Mouse (Mus musculus): ENCODE measurements at regions not wholly inside any gene's neighbourhood (a gene's known extent, or its start where the extent isn't known, plus 50 kb on each side); places are given as distances from the start of the nearest gene placed in this dataset.

DNA sequence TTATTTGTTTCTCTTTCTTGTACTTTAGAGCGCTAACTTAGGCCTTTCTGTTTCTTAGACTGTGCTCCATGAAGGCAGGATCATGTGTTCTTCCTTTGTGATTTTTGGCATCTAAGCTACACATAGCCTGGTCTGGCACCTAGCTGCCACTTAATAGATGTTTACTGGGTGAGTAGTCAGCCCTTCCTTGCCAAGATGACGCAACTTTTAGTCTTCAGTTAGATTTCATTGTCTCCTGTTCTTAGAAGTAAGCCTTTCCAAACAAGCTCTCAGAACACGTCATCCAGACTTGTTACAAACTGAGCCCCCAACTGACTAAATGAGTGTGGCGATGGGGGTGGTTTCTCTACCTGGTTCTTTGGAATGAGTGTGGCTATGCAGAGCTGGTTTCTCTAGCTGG lies 85.4 kb upstream of the Rapgef5 start:
- DNase-seq (ENCODE audit: low read depth, low spot score): no peak

DNA sequence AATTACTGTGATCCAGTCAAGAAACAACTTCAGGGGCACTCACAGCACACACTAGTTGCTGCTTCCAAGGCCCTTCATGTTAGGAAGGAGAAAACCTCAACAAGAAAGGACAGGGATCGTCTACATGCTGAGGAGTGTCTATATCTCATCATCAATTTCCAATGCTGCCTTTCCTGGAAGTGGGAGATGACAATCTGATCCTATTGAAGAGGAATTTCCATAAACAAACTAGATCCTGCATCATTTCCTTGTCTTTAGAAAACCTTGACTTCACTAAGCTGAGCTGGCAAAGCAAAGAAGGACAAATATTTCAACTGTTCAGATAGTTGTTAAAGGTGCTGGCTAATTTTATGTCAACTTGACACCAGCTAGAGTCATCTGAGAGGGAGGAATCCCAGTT lies 83.5 kb upstream of the Rapgef5 start:
- no peak for DNase-seq (ENCODE audit: low read depth, low spot score)

DNA sequence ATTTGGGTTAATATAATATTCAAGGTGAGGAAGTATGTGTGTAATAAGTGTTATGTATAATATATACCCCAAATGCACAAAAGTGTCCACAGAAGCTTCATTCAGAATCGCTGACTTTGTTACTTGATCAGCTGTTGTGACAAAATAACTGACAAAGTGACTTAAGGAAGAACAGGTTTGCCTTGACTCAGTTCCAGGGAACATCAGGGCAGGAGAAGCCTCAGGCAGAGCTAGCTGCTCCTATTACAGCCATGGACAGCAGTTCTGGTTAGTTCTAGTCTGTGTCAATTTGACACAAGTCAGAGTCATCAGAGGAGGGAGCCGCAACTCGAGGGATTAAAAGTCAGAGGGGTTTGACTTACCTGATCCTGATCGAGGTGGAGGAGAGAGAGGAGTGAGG lies 79.3 kb upstream of the Rapgef5 start:
- no peak for DNase-seq (ENCODE audit: low read depth, low spot score)

DNA sequence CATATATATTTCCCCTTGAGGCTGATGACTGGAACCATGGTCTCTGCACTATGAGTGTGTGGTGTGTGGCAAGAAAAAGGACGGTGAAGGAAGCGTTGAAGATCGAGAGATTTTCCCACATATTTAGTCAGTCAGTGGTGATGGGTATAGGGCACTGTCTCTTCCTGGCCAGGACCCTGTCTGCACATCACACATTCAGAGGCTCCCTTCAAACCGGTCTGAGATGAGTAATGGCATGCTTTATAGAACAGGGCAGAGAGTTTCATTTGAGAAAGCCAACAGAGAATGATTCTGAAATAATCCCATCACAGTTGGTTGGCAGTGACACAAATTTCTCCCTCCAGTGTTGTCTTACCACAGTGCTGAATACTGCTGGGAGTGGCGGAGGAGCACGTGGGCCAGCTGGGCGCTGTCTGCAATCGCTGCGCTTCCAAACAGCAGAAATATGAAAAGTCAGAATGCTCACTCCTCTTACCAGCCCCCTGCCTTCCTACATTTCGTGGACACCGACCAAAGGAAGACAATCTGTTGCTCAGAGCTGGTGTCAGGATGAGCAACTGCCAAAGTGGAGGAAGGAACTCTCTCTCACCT lies 77.2 kb upstream of the Rapgef5 start:
- no peak for DNase-seq (ENCODE audit: low read depth, low spot score)

DNA sequence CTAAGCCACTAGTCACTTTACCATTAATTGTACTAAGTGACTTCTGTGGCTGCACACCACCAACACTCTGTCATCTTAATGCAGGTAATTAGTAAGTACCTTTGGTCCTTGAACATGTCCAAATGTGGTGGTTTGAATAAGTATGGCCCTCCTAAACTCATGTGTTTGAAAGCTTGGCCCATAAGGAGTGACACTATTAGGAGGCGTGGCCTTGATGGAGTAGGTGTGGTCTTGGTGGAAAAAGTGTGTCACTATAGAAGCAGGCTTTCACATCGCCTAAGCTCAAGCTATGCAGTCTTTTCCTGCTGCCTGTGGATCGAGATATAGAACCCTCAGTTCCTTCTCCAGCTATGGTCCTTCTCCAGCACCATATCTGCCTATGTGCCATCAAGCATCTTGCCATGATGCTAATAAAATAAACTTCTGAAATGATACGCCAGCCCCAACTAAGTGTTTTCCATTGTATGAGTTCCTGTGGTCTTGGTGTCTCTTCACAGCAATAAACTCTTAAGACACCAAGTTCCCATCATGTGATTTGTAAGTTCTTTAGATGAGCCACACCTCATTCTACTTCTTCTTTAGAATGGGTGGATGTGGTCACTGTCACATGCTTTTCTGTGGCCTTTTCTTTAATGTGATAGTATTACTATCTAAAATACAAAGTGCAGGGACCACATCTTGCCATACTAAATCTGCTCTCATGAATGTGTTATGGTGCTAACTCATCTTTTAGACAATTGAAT lies 71.9 kb upstream of the Rapgef5 start:
- DNase-seq (ENCODE audit: low read depth, low spot score): no peak

DNA sequence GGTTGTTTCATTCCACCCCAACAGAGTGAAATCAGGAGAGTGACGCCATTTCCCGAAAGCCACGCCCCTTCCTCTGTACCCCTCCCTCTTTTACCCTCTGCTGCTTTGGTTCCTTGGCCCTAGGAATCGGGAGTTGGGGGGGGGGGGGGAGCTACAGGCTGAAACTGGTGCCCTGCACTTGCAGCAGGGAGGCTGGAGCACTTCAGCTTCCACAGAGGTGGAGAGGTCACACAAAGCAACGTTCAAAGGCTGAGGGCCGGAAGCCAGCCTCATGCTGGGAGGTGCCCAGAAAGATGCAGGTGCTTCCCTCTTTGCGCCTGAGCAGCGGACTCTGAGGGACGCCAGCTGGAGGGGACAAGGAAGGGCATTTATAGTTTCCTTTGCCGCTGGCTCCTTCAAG lies 69.1 kb upstream of the Rapgef5 start:
- peak; percentile 79 for DNase-seq (ENCODE audit: low read depth, low spot score)

DNA sequence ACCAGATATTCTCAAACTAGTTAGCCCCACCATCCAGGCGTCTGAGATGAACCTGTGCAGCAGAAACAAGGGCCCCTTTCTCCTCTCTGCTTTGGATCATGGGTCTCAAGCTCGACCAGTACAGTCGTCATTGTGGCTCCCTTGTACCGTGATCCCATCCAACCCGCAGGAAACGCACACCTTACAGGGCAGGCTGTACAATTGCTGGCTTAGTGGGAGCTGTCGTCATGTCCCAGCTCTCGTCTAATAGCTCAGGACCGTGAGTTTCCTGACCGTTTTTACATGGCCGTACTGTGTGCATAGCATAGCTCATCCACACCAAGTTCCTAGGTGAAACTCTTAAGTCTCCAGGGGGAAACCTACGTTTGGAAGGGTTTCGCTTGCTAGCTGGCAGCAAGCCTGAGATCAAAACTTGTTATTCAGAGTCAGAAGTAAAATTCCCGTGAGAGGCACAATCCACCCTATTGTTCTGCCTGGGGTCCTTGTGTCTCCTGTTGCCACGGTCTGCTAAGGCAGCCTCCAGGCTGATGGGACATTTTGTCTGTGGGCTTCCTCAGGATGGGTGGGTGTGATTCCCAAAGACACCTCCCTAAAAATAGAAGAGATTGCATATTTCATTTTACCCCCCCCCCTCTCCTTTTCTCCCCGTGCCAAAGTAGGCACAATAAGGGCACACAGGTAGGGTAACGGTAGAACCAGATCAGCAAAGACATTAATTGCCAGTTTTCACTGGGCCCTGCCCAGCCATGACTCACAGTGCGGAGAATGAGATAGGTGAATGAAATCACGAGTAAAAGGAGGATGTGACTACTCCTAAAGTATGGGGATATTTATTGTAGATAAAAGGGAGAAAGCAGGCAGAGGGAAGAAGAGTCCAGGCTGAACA lies 68.2 kb upstream of the Rapgef5 start:
- DNase-seq (ENCODE audit: low read depth, low spot score): peak; percentile 21

DNA sequence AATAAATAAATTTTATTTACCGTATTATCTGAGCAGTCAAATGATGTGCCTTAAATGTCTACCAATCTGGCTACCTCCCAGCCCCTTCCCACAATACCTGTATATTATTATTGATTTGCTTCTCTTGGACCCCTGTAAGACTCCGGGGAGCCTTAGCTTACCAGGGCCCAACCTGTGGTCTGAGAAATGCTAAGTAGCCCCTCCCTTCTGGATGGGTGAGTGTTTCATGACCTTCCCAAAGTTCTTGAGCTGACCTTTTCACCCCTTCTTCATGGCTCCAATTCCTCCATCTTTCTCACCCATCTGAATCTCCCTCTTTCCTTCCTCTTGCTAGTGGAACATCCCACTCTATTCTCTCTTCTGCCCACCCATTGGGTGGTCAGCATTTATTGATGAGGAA lies 67.2 kb upstream of the Rapgef5 start:
- peak; percentile 79 for DNase-seq (ENCODE audit: low read depth, low spot score)

DNA sequence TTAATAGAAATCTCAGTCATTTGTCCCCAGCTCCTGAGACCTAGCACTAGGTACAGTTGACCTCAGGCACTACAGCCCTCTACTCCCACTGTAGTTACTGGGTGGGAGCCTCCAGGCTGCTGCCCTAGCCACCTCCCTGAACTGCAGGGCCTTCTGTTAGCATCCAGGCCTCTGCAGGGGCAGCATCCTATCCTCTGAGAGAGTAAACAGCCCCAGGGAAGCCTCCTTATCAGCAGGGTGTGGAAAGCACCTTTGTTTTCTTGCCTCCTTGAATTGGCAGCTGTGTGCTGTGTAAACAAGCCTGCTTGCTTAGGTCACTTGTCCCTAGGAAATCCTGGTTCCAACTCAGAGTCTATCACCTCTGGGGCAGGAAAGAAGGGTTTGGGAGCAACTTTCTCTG lies 66.2 kb upstream of the Rapgef5 start:
- DNase-seq (ENCODE audit: low read depth, low spot score): peak; percentile 74

DNA sequence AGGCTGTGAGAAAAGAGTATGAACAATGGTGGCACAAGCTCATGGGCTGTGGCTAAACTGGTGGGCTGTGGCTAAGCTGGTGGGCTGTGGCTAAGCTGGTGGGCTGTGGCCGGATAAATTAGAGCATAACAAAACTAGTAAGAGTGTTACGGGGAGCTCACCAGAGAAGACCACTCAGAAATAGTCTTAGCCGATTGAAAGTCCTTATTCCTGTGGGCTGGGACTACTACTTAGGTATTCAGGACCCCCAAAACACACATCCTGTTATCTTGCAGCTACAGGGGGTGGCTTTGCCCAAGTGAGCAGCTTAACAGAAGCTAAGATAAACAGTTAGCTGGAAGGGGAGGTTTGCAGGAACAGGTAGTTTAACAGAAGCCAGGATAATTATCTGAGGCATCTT lies 65.4 kb upstream of the Rapgef5 start:
- DNase-seq (ENCODE audit: low read depth, low spot score): no peak

DNA sequence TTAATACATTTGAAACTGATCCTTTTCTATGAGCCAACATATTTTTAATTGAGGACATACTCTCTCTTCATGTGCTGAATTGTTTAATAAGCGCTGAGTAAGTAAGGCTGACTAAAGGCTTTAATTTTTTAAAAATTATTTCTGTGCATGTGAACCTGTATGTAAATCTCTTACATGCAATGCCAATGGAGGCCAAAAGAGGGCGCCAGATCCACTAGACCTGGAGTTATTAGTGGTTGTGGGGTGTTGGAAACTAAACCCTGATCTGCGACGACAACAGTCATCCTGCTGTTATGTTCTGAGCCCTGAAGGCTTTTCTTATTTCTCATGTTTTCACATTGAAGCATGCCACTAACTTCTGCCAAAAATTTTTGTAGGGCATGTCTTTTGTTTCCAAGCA lies 64.8 kb upstream of the Rapgef5 start:
- DNase-seq (ENCODE audit: low read depth, low spot score): peak; percentile 60

DNA sequence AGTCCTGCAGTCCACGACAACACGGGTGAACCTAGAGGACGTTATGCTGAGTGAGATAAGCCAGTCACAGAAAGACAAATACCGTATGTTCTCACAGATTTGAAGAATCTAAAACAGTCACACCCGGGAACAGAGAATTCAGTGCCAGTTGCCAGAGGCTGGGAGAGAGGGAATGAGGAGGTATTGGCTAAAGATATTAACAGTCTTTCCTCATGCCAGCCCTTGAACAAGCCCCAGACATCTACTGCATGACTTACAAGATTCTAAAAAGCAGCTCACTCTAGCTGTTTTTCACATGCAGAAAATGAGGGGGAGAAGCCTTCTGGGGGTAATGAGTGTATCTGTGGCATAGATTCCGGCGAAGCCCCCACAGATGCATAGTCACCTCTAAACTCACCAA lies 60.5 kb upstream of the Rapgef5 start:
- DNase-seq (ENCODE audit: low read depth, low spot score): no peak

DNA sequence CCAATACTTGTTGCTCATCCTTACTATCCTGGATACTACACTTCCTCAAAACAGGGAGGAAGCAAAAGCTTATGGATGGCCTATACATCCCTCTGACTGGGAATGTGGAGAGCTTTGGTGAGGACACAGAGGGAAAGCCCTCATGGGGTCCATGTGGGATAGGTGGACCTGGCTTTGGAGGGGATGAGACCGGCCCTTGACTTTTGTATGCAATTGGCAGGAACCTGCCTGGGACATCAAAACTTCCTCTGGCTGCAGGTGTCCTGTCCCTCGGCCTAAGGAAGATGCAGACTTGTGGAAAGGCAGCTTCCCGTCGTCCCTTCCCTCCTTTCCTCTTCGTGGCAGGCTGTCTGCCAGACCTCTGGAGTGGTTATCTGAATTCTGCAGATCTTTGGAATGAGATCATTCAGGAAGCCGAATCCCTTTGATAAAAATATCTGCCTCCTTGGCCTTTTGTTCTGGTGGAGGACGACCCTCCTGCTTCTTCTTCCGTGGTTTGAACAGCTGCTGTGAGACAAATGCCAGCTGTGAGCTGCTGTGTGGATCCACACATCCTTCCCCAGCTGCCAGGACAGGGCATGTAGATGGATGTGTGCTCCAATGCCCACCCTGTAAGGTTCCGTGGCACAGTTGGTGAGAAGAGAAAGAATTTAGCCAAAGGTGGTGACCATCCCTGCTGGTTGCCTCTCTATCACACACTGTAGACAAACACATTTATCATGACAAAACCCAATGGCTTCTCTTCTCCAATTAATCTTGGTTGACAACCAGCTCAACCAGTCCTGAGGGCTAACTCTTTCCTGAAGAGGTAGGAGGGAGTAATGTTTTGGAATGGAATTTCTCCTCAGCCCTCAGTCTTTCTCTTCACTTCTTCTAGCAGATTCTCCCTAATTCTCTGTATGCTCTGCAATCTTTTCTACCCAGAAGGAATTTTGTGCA lies 57.9 kb upstream of the Rapgef5 start:
- DNase-seq (ENCODE audit: low read depth, low spot score): no peak

DNA sequence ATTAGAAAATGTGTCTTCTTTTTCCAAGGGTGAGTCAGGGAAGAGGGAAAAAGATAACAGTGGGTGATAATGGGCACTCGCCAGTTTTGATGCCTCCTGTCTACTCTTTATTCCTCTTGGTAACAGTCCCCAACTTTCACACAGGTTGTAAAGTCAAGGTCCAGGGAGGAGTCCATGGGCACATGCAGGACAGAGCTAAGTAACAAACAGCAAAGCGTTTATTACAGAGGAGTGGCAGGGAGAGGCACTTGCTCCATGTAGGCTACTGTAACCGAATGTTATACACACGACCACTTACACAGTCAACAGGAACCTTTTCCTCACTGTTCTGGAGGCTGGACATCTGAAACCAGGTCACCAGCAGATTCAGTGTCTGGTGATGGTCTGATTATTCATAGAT lies 56.7 kb upstream of the Rapgef5 start:
- no peak for DNase-seq (ENCODE audit: low read depth, low spot score)

DNA sequence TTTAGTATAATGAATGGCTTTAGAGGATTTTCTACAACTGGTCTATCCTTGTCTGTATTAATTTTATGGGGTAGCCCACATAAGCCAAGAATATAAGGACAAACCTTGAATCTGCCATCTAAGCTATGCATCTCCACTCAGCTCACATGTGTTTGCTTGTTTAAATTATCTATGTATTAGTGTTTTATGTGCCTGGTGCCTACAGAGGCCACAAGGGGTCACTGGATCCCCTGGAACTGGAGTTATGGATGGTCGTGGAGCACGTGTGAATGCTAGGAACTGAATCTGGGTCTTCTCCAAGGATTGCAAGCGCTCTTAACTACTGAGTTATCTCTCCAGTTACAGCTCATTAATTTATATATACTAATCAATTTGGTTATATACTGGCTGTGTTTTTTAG lies 51.1 kb upstream of the Rapgef5 start:
- DNase-seq (ENCODE audit: low read depth, low spot score): peak; percentile 38

DNA sequence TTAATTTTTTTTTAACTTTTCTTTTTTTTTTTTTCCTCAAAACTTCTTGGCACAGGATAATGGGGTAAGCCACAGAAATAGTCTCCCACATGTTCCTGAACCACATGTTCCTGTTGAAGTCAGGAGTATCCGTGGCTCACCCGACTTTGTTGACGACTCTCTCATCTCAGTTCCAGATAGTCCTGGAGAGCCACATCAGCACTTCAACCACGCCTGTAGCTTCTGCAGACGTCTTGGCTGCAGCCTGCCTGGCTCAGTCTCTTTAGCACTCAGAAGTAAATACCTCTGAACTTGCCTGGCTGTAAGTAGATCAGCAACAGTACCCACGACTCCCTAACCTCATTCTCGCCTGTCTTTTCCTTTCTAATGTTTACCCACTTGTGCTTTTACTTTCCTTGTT lies 50.3 kb upstream of the Rapgef5 start:
- no peak for DNase-seq (ENCODE audit: low read depth, low spot score)

Data from ES-CJ7 (cell line).